Comparison of ENCODE assay signal across 2 mouse cellular contexts in genomic region chr5:75419282-75419681, GRCm38 (mm10).
DNase-seq lines count a peak whose midpoint lies in the region; ATAC-seq and TF ChIP-seq lines count a peak whose summit lies in the region.
"Not testable (repeated sequence)": the region's sequence is repeated elsewhere in the genome, so short reads cannot be mapped to it uniquely, and the experiment has no call there.

No protein-coding gene starts in this region.

- H3K27ac ChIP-seq in CH12.LX (ENCODE audit: insufficient read depth, low read depth), result not testable (repeated sequence)

- in situ Hi-C loops in CH12.LX (cut with MboI; ENCODE audit: low pct_ligation_motif_present, low pct_unique_long_range_greater_than_20kb, low sequenced_read_pairs), result not testable (repeated sequence)

- not testable (repeated sequence) for H3K79me2 ChIP-seq in CH12.LX (replicated peaks; ENCODE audit: control insufficient read depth, extremely low read depth, insufficient read depth, poor library complexity, severe bottlenecking)

- not testable (repeated sequence) for H3K9ac ChIP-seq in CH12.LX (ENCODE audit: insufficient read depth, low read depth)

- TF ChIP-seq RAD21 in CH12.LX (IDR thresholded peaks at IDR 0.05; ENCODE audit: low read depth, low read length), result not testable (repeated sequence)

- not testable (repeated sequence) for H3K27me3 ChIP-seq in CH12.LX (replicated peaks)

- H3K36me3 ChIP-seq in CH12.LX (replicated peaks in 1 of 2; ENCODE audit: control insufficient read depth in 1 of 2, insufficient read depth in 1 of 2, low read length in 1 of 2), result not testable (repeated sequence)

- H3K9me3 ChIP-seq in CH12.LX (replicated peaks; ENCODE audit: low read length), result not testable (repeated sequence)

- TF ChIP-seq POLR2A in CH12.LX (IDR thresholded peaks at IDR 0.05; ENCODE audit: low read depth, low read length), result not testable (repeated sequence)

- H3K4me2 ChIP-seq in CH12.LX (ENCODE audit: insufficient read depth, low read depth, poor library complexity, severe bottlenecking), result not testable (repeated sequence)

- H3K4me3 ChIP-seq in CH12.LX (replicated peaks in 1 of 3; ENCODE audit: low read depth in 2 of 3, low read length in 2 of 3, poor library complexity in 1 of 3), result not testable (repeated sequence)

- DNase-seq in CH12.LX (ENCODE audit: extremely low read depth), result peak; percentile 70

- ATAC-seq in CD4-positive, CD25-positive, alpha-beta regulatory T cell, adult 4 months, result peak; percentile 47

- not testable (repeated sequence) for H3K4me1 ChIP-seq in CH12.LX (ENCODE audit: control insufficient read depth in 1 of 2, insufficient read depth in 2 of 2)

- not testable (repeated sequence) for TF ChIP-seq CTCF in CH12.LX (conservative IDR thresholded peaks at IDR 0.05 in 1 of 2, IDR thresholded peaks at IDR 0.05 in 1 of 2; ENCODE audit: low read depth in 2 of 2, low read length in 2 of 2)

- dilution Hi-C loops in CH12.LX (cut with MboI; ENCODE audit: extremely low pct_ligation_motif_present, extremely low pct_unique_long_range_greater_than_20kb, low sequenced_read_pairs), result not testable (repeated sequence)

- TF ChIP-seq EP300 in CH12.LX (IDR thresholded peaks at IDR 0.05; ENCODE audit: low read length), result not testable (repeated sequence)

TF ChIP-seq in CH12.LX, 34 proteins besides CTCF, POLR2A, EP300 and RAD21:
- TF ChIP-seq ZNF384 (IDR thresholded peaks at IDR 0.05; ENCODE audit: low read depth, low read length), result peak; percentile 83
